Mouse (Mus musculus) B cell, adult 2 months (primary cell): ENCODE measurements at regions not wholly inside any gene's neighbourhood (a gene's known extent, or its start where the extent isn't known, plus 50 kb on each side); places are given as distances from the start of the nearest gene placed in this dataset.
"Not testable (repeated sequence)": the region's sequence is repeated elsewhere in the genome, so short reads cannot be mapped to it uniquely, and the experiment has no call there.

Experiments
- DNase-seq, 2 experiments: peaks; one replicate each; pipeline ENCODE4 v3.0.0; 2022

GRCm38 (mm10) chr10:96685991-96686601 lies 69.3 kb downstream of the Btg1 start:
- DNase-seq: peak in 1 of 2 experiments; percentile 9

DNA sequence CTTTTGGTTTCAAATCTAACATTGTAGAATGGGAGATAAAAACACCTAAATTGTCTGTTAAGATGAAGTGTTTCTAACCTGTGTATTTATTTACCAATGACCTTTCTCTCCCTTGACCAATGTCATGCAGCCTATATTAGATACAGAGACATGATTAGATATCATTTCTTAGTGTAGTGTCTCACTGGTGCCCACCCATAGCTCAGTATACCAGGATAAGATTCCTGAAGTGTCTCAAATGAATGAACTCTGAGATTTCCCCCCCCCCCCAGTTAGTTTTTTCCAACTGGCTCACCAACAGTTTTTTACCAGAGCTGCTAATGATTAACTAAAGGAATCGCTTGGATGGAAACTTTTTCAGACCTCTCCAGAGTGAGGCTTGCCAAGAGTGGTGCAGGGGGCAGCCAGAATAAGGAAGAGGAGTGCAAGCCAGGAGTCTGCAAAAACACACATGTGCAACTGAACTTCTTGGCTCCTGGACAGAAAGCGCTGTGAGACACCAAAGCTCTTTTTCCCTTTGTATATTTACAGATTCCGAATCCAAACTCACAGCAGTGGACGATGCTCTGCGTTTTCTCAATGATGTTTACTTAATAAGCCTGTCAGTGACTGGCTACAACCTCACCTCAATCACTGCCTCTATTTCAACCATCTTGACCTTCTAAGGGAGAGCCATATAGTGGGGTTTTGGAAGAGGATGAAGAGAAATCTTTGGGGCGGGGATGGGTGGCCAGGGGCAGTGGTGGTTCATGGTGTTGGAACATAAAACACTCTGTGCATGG lies 70.0 kb downstream of the Btg1 start:
- DNase-seq: no peak

DNA sequence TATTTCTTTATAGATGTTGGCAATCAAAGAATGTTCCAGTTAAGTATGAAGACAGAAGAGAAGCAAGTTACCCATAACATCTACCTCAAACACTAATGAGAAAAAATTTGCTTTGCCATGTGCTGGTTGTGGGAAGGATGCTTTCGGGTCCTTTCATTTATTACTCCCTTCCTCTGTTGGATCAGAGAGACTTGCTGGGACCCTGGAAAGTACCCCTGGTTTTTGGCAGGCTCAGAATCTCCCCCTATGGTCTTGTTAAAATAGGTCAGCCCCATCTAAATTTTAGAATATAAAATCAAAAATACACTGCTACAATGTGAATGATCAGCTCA lies 70.6 kb downstream of the Btg1 start:
- DNase-seq: no peak

DNA sequence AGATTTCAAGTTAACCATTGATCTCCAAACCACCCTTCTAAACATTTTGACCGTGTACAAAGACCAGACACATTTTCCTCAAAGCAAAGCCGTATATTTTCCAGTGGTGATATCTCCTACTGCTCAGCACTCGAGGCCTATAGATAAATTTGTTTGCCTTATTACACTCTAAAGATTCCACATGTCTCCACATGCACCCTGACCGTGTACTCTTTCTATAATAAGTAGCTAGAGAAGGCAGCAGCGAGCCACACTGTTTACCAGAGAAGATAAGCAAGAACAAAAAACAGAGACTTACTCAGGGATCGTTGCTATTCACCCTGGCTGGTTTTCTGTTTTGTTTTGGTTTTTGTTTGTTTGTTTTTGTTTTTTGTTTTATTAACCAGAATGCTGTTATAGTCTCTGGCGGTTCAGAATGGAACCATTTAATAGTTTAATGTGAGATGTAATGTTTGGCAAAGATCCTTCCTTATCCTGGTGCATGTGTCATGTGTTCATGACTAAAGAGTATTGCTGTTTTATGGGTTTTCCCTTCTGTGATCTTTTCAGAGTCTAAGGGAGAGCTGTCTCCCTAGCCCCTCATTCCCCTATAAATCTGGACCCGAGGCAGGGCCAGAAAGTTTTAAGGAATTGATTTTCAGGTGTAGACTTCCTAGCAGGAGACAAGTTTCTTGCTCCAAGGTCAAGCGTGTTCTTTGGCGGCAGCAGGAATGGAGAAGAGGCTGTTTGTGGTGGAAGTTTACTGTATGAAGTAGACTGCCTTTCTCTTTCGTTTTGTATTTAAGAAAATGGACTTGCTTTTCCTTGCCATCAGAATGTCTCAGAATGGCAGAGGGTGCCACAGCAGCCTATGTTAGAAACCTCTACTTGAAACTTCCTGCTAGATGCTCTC lies 73.4 kb downstream of the Btg1 start:
- no peak for DNase-seq

DNA sequence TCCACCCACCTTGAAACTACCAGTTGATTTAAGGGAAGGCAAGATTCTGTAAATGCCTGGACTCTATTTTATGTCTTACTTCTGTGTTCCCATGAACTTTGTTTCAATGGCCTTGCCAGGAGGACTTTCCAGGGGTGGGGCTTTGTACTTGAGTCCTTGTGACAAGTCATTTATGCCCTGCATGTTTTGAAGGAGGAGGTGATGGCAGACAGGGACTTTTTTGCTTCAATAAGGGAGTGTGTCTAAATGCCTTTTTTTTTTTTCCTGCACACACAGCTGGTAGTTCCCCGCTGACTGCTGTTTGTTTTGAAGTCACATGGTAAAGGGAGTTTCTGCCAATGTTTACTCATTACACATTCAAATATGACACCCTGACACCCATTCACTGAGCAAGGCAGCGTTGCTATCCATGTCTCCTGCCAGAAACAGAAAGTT lies 74.1 kb downstream of the Btg1 start:
- peak in 1 of 2 experiments; percentile 5 for DNase-seq

- no peak for DNase-seq
Observed at GRCm38 (mm10) chr10:96691319-96691870, 74.6 kb downstream of the Btg1 start.

DNA sequence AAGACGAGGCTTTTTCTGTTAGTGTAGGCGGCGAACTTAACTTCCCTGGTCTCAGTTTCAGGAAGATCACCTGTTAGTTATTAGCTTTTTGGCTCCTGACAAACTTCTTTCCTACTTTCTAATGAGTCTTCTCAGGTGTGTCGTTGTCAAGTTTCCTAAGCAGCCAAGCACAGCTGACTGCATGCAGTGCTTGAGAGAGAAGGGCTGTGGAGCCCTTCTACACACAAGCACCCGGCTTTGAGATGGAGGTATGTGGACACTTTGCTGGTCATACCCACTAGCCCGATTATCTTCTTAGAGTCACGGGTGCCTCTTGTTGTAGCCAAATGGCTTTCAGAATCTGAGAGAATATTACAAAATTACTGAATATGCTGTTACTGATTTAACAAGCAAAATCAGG lies 76.0 kb downstream of the Btg1 start:
- DNase-seq: no peak

DNA sequence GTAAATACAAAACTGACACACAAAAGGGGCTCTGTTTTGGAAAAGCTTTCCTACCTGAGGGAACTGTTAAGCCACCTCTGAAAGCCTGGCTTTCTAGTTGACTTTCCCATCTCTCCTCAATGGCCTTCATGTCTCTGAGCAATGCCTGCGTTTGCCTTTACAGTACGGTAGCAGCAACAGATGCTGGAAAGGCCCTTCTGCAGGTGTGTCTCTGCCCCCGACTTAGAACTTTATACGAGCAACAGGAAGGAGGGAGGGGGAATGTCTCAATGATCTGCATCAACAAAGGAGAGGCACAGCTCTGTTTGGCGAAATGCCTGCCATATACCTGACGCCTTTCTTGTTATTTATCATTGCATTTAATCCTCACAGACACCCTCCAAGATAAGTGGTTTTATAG lies 77.0 kb downstream of the Btg1 start:
- no peak for DNase-seq

DNA sequence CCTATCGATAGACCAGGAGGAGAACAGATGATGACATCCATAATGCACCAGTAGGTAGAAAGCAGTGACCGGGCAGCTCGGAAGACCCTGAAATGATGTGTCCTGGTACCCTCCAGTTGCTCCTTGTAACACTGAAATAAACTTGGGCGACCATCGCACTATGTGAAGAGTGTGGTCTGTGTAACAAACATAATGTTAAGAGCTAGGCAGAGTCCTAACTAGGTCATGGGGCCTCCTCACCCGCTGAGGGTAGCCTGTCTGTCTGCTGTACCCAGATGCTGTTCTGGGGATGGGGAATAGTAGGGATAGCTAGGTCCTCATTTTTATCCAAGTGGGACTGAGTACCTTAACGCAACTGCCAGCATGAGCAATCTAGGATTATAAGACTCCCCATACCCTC lies 79.8 kb downstream of the Btg1 start:
- no peak for DNase-seq

GRCm38 (mm10) chr10:96697781-96698180 lies 81.0 kb downstream of the Btg1 start:
- DNase-seq: peak; percentile 38 to 40

DNA sequence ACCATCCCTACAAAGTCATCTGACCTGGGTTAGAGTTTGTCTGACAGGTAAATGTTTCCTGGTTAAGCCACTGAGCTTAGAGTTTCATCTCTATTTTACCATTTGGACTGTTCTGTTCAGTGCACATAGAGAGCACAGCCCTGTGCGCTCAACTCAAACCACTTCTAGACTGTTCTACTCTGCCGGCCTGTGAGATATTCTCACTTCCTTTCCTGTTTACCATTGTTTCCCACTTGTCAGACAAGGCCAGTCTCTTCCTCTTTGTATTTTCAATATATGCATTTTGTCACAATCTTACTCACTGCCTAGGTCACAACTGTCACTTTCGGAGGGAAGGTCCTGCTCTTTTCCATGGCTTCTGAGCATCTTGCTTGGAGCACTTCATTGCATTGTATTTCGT lies 89.8 kb downstream of the Btg1 start:
- peak; percentile 35 for DNase-seq

GRCm38 (mm10) chr10:96708471-96708870 lies 91.7 kb downstream of the Btg1 start:
- no peak for DNase-seq

DNA sequence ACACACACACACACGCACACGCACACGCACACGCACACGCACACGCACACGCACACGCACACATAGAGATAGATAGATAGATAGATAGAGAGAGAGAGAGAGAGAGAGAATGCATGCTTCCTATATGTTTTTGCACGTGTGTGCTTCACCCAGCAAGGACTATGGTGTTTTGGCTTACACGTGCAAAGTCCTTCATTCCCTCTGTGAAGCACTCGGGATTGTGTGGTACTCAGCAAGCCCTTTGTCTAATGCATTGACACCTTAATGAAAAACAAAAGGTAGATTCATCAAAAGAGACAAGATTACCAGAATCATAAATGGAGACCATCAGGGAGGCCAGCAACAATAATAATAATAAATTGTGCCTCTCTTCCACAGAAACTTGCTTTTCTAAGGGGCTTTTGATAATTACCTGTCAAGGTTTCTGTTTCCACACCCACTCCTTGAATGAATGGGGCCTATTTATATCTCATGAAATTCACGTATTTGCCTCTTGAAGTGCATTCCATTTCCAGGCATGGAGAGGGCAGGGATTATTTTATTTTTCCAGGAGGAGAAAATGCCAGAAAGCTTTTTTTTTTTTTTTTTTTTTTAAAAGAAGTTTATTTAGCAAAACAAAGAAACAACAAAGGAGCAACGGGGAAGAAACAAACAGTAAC lies 93.0 kb downstream of the Btg1 start:
- DNase-seq: no peak

DNA sequence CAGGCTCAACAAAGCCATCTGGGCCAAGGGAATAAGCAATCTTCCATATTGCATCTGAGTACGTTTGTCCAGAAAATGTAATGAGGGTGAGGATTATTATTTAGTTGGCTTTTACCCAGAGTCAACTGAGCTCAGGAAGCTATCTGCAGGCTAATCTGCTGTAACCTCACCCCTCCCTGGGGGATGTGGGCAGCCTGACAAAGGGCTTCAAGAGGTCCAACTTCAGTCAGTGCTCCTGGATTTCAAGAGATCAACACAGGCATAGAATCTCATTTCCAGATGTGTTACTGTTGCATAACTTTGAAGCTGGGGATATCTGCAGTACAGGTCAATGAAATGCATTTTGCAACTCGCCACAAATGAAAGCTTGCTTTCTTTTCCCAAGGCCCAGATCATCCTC lies 95.2 kb downstream of the Btg1 start:
- no peak for DNase-seq

DNA sequence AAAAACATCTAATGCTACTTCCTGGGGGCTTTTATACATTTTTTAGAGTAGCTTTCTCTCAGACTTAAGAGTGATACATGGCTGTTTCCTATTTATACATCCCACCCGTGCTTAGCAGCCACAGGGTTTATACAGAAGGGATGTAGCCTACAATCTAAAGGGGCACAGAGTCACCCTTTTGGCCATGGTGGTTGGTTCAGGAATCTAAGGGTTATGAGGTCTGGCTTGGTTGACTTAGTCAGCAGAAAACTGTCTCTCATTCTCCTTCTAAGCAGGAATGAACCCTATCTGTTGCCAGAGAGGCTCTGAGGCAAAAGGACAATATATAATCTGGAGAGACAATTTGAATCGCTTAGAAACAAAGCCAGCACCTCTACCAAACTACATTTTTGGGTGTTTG lies 97.9 kb downstream of the Btg1 start:
- no peak for DNase-seq

DNA sequence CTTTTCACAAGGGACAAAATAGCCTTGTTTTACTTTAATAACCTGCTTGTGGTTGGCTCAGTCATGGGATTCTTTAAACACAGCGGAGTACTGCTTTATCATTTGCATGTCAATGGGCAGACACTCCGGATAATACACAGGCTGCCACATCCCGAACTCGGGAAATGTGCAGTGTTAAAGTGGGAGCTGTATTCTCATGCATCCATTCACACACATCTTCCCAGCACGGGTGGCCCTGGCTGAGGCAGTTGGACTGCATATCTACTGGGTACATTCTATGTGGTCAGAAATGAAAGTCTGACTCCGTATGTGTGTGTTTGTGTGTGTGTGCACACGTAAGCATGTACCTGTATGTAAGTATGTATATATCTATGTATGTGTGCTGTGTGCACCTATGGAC lies 100.5 kb downstream of the Btg1 start:
- no peak for DNase-seq

GRCm38 (mm10) chr10:96718706-96719105 lies 101.9 kb downstream of the Btg1 start:
- not testable (repeated sequence) for DNase-seq

GRCm38 (mm10) chr10:96720281-96720711 lies 103.5 kb downstream of the Btg1 start:
- no peak for DNase-seq

- DNase-seq: no peak
Observed at GRCm38 (mm10) chr10:96720956-96721688, 104.3 kb downstream of the Btg1 start.

DNA sequence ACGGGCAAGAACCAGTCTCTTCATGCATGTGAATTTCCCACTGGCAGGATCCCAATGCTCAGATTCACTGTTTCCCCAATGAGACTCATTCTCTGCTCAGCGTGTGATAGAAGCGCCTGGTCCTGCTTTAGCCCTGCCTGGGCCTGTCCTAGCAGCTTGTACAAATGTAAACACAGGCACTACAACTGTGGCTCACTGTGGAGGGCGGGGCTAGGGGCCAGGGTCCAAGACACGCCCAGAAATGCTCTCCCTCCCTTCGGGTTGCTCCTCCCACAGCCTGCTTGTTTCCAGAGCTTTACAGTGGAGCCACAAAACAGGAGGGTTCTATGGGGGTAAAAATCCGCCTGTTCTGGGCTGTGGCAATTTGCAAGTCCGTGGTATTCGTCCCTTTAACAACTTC lies 105.7 kb downstream of the Btg1 start:
- no peak for DNase-seq

DNA sequence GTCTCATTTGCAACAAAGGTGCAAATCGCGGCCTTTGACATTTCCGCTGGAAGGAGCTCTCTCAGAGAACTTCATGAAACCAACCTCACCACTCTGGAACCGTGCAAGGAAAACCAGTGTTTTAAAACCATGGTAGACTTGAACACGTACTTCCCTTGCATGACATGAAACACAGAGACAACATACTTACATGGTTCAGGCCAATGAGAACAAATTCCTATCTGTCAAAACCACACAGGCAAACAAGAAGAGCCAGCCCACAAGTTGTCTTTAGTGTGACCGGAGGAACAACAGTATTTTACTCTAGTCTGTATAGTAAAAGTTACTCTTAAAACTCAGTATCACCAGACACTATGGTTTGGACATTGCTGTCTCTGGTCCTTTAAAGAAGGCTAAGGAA lies 106.3 kb downstream of the Btg1 start:
- no peak for DNase-seq
